Mouse (Mus musculus) embryonic fibroblast, embryonic 13.5 days (primary cell): ENCODE measurements around the gene Nod1. TPM values are rescaled to one million over a fixed set of nuclear protein-coding genes. Genes with fewer than 3 reads are reported as not detected.

Experiments
- H3K27ac ChIP-seq: 2 replicates; pipeline ENCODE4 v1.5.1; 2012; ENCODE audit warnings: low read length, control low read depth, inconsistent platforms; ENCODE audit not compliant: insufficient read depth
- H3K4me1 ChIP-seq: 2 replicates; pipeline ENCODE4 v1.6.1; 2011; ENCODE audit warnings: low read length; ENCODE audit not compliant: control insufficient read depth, insufficient read depth
- H3K4me3 ChIP-seq: 2 replicates; pipeline ENCODE4 v1.5.1; 2011; ENCODE audit warnings: mild to moderate bottlenecking, control low read depth, low read length; ENCODE audit not compliant: insufficient read depth
- CTCF ChIP-seq: IDR thresholded peaks from 2 replicates; pipeline ENCODE4 v1.5.1; 2011; ENCODE audit warnings: mild to moderate bottlenecking, control low read depth, low read length, moderate library complexity, borderline replicate concordance; ENCODE audit not compliant: insufficient read depth
- POLR2A ChIP-seq: IDR thresholded peaks from 2 replicates; pipeline ENCODE4 v1.6.1; 2011; ENCODE audit warnings: low read depth, mild to moderate bottlenecking, control low read depth, low read length, moderate library complexity
- polyA plus RNA-seq: library from polyadenylated mRNA; stranded (reverse); fragments of >200 nt; gene quantifications from 2 replicates; pipeline ENCODE4 v1.2.4, GENCODE M21; 2011; ENCODE audit warnings: low read depth; ENCODE audit not compliant: missing spikeins, insufficient read length

Gene Nod1
- polyA plus RNA-seq, 1 experiment, result 5.9 TPM

DNA sequence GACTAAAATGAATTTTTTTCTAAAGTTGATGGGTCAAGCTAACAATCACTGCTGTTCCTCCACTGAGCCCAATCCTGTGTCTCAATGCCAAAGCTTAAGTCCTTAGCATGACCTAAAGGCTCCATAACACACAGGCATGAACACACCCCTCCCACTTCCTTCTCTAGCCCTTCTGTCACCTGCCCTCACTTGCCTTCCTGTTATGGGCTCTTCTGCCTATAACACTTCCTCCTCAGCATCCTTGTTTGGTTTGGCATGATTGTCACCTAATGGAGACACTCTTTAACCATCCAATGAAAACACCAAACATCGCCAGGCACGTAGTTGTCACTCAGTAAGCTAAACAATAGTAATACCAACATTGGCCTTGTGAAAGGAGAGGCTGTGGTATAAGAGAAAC is 69.9 kb downstream of the Nod1 start:
- no peaks in the 10 kb centered on the region for H3K4me1 ChIP-seq
- no peak overlapping the region for H3K4me3 ChIP-seq
- TF ChIP-seq CTCF (no peak), POLR2A (no peak)
- no peak overlapping the region for H3K27ac ChIP-seq

DNA sequence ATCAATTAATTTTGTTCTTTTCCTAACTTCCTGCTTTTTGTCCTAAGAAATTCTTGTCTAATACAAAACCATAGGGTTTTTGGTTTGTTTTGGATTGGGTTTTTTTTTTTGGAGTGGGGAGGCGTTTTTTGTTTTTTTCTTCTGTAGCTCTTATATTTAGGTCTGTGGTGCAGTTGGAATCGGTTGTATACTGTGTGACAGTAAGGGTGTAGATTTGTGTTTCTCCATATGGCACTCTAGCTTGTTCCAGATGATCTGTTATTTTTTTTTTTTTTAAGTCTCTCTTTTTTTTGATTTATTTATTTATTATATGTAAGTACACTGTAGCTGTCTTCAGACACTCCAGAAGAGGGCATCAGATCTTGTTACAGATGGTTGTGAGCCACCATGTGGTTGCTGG is 72.2 kb downstream of the Nod1 start:
- no peaks in the 10 kb centered on the region for H3K4me1 ChIP-seq
- H3K27ac ChIP-seq, result no peak overlapping the region
- TF ChIP-seq CTCF, result no peak
- no peak for TF ChIP-seq POLR2A
- no peak overlapping the region for H3K4me3 ChIP-seq

DNA sequence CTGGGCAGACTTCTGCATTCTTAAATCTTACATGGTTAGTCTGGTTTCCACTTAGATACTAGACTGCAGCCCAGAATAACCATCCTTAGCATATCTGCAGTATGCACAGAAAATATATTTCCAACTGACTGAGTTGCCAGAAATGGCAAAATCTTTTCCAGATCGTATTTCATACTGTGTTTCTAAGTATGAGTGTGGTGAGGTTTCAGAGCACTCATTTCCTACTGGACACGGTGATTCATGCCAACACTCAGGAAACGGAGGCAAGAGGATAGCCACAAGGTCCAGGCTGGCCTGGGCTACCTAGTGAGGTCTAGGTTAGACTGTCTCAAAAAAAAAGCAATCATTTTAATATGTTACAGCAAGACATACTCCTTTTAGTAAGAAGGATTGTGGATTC is 81.0 kb downstream of the Nod1 start:
- Histone ChIP-seq H3K27ac (no peak overlapping the region), H3K4me1 (no peaks in the 10 kb centered on the region), H3K4me3 (no peak overlapping the region)
- TF ChIP-seq POLR2A (no peak), CTCF (no peak)

GRCm38 (mm10) chr6:54890221-54890620 is 82.2 kb downstream of the Nod1 start:
- H3K4me1 ChIP-seq, result no peaks in the 10 kb centered on the region
- no peak overlapping the region for H3K27ac ChIP-seq
- TF ChIP-seq CTCF (no peak), POLR2A (no peak)
- no peak overlapping the region for H3K4me3 ChIP-seq

GRCm38 (mm10) chr6:54886195-54886594 is 86.2 kb downstream of the Nod1 start:
- no peaks in the 10 kb centered on the region for H3K4me1 ChIP-seq
- H3K27ac ChIP-seq, result no peak overlapping the region
- TF ChIP-seq POLR2A (no peak), CTCF (no peak)
- no peak overlapping the region for H3K4me3 ChIP-seq

DNA sequence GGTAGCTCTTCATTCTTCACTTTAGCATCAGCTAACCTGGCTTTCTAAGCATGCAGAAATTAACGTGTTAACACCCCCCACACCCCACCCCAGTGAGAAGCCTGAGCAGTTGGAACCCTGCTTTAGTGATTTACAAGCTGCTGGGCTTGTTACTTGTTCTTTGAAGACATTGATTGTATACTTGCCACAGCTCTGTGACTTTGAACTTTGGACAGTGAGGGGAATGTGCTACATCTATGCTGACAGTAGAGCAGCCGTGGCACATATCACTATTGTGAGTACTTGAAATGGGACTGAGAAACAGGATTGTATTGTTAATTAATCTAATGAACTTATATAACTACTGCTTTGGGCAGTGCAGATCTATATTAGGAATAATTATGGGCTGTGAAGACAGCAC is 89.0 kb downstream of the Nod1 start:
- H3K4me3 ChIP-seq, result no peak overlapping the region
- H3K27ac ChIP-seq, result no peak overlapping the region
- TF ChIP-seq CTCF (no peak), POLR2A (no peak)
- no peaks in the 10 kb centered on the region for H3K4me1 ChIP-seq

- TF ChIP-seq CTCF, result no peak
- no peak for TF ChIP-seq POLR2A
- no peak overlapping the region for H3K4me3 ChIP-seq
Measured at GRCm38 (mm10) chr6:54880086-54880485, 92.3 kb downstream of the Nod1 start.

GRCm38 (mm10) chr6:54878546-54878945 is 93.9 kb downstream of the Nod1 start:
- TF ChIP-seq POLR2A (no peak), CTCF (no peak)
- Histone ChIP-seq H3K27ac (no peak overlapping the region), H3K4me3 (no peak overlapping the region), H3K4me1 (no peaks in the 10 kb centered on the region; the same call in 1 of the 2 replicates)

More at GRCm38 (mm10) chr6:54880086-54880485, 92.3 kb downstream of the Nod1 start:
- no peaks in the 10 kb centered on the region; the same call in 1 of the 2 replicates for H3K4me1 ChIP-seq
- no peak overlapping the region for H3K27ac ChIP-seq

DNA sequence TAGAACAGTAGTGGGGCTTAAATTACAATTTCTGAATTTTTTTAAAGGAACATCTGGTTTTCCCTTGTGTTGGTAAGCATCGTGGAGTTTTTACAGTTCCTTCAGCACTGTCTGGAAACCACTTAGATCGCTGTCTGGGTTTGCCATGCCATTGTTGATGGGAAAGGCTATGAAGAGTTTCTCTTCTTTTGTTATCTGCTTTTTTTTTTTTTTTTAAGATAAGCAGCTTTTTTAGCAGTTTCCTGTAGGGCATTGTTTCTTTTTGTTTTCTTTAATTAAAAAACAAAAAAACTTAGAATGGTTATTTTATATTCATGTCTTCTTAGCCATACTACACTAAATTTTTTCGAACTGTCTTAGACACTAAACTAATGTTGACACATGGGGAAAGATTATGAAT is 94.8 kb downstream of the Nod1 start:
- no peaks in the 10 kb centered on the region; the same call in 1 of the 2 replicates for H3K4me1 ChIP-seq
- H3K4me3 ChIP-seq, result no peak overlapping the region
- TF ChIP-seq CTCF (no peak), POLR2A (no peak)
- no peak overlapping the region for H3K27ac ChIP-seq

DNA sequence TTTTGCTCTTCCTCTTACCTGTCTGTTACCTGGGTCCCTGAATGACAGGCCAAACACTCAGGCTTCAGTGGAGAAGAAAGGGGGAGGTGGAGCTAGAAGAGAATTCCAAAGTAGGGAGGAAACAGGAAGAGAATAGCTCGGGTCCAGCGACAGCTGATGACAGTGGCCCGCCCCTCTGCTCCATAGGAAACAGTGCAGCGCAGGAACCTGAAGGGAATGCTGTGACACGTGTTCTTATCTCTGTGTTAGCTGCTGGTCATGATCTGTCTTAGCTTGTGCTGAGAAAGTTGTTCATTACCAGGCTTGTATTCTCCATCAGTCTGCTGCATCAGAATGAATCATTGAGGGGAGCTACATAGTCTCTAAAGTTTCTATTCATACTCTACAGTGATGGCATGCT is 95.6 kb downstream of the Nod1 start:
- TF ChIP-seq CTCF (no peak), POLR2A (no peak)
- Histone ChIP-seq H3K4me3 (no peak overlapping the region), H3K27ac (no peak overlapping the region), H3K4me1 (no peaks in the 10 kb centered on the region; the same call in 1 of the 2 replicates)

Other genes starting within 250 kb of the Nod1 start
- 8.7 and 10.9 TPM in 2 replicates for gene Znrf2, start 155.7 kb downstream of the Nod1 start, polyA plus RNA-seq
- gene Ggct, start 20.3 kb upstream of the Nod1 start, polyA plus RNA-seq, result 7.2 and 14.8 TPM in 2 replicates
- 321 and 336 TPM in 2 replicates for gene Gars, start 65.4 kb upstream of the Nod1 start, polyA plus RNA-seq
- not detected in 2 replicates for gene Crhr2, start 160.4 kb upstream of the Nod1 start, polyA plus RNA-seq
- not detected in 2 replicates for gene Inmt, start 202.4 kb upstream of the Nod1 start, polyA plus RNA-seq
- 5.3 and 8.6 TPM in 2 replicates for gene Mindy4, start 230.8 kb upstream of the Nod1 start, polyA plus RNA-seq